Mouse (Mus musculus) thymus, postnatal 36 days (tissue): ENCODE data around the gene Spdef.

Experiments
- DNase-seq, 2 experiments: peaks; one replicate each; pipeline ENCODE4 v3.0.0; 2022; ENCODE audit warnings: mixed read lengths in 2 of 2

Gene Spdef

DNA sequence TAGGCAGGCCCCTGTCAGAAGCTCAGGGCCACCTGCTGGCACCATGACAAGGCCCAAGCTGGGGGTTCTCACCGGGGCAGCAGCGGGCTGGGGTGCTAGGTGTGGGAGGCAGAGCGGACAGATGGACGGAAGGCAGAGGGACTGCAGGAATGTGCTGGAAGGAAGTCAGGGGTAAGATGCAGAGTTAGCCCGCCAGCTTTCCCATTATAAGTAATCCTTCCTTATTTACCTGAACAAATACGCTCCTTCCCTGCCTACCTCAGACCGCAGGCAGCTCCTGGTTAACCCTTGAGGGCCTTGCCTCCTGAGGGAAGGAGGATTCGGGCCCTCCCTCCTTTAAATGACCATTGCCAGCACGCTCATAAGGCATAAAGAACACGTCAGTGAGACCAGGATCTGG lies at the start of gene Spdef:
Spdef (minus strand) TSS at position 186 of the 400 bp plus-strand sequence.
- DNase-seq = no peak

DNA sequence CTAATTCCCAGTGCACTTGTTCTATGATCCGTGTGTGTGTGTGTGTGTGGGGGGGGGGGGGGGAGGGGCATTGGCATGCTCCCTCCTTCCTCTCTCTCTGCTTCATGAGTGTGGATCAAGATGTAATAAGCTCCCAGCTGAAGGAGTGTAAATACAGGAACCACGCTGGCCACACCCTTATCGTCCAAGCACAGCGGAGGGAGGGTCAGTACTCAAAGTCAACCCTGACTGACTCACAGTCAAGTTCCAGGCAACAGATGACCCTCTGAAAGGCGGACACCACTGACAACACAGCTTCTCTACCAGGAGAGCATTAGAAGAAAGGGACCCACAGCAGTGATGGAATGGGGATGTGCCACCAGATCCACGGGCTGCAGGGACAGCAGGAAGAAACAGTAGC lies 49.1 kb upstream of the Spdef start:
- DNase-seq = no peak

DNA sequence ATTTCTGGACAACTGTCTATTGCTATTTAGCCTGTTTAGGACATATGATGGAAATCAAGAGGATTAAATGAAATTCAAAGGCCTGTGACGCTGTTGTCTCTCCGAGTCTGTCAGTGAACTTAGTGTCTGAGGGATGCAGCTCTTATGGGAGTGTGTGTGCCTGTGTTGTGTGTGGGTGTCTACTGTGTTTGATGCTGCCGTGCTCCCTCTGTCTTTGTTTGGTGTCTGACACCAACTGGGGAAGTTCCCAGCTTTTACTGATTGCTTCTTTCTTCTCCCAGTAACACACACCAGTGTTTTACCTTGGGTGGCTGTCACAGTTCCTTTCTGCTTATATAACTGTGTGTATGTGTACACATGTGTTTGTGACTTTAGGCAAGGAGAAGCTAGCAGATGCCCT lies 45.4 kb upstream of the Spdef start:
- no peak for DNase-seq

DNA sequence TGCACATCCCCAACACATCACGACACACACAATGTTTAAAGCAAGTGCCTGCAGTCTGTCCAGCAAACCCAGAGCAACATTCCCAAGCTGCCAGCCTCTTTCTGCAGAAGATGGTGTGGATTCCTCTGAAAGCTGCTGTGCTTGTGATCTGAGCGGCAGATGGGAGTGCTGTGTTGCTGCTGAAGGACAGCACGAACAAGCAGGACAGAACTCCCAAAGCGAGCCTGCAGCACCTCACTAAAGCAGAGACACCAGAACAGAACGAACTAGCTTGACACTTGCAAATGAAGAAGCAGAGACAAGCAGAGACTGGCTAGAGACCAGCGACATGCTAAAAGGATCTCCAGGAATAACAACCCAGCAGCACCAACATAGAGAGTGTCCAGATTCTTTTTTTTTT lies 42.9 kb upstream of the Spdef start:
- no peak for DNase-seq

DNA sequence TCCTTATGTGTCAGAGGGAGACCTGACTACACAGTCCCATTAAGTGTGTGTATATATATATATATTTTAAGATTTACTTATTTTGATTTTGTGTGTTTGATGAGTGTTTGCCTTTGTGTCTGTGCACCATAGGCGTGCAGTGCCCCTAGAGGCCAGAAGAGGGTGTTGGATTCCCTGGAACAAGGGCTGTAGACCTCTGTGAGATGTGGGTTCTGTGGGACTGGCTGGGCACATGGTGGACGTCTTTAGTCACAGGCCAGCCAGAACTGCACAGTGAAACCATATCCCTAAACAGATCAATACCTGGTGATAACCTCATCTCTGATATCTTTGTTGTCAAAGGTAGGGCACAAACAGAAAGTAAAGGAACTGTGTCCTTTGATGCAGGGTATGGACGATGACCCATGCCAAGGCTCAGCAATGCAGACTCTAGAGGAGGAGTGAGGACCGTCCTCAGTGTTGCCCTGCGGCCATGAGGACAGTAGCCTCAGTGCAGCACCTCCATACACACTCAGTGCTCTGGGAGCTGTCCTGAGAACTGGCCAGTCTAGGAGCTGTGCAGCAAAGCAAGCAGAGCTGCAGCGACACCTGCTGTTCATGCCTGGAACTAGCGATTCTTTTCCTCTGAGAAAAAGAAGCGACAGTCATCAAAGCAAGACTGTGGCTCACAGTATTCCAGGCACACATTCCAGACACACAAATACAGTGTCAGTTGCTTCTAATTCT lies 40.2 kb upstream of the Spdef start:
- peak; percentile 30 to 51 for DNase-seq

DNA sequence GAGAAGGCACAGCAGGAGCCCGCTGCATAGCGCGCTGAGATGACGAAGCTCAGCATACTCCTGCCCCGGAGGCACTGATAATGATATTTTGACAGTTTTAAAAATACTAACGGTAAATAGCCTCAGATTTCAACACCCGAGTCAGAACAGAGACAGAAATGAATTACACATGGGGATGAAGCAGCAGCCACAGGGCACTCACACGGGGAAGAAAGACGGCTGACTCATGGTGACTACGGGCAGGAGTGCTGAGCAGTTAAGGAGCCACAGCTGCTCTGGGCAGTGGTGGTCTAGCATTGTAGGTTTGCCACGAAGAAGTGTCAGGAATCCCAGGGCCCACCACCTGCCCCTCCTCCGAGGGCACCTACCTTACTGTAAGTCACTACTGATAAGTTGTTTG lies 38.8 kb upstream of the Spdef start:
- no peak for DNase-seq

DNA sequence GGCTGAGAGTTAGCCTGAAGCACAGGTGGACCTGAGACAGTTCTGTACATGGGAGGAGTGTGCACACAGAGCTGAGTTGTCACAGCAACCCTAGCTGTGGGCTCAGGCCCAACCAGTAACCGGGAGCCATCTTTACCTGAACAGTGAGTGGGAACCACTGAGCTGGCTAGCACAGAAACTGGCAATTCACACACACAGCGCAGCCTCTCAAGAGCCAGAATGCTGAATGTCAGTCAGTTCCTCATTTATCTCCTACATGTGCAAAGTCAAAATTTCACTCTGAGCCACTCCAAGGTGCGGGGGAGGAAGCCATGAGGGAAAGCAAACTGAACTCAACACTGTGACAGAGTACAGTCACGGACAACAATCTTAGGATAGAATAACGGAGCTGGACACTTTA lies 38.4 kb upstream of the Spdef start:
- DNase-seq = no peak

DNA sequence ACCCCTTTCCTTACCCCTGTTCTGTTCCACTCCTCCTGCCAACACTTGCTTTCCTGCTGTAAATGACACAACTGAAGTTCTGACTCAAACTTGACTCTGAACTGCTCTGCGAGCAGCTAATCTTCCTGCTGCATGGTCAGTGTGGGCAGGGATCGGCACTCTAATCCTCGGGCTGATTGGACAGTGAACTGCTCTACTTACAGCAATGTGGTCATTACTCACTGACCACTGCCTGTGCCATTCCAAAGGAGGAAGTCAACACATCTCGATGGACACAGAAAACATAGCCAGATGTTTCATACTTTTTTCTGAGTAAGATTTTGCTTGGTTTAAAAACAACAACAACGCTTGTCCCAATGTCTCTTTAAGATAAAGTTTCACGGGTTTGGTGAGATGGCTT lies 36.3 kb upstream of the Spdef start:
- no peak for DNase-seq

DNA sequence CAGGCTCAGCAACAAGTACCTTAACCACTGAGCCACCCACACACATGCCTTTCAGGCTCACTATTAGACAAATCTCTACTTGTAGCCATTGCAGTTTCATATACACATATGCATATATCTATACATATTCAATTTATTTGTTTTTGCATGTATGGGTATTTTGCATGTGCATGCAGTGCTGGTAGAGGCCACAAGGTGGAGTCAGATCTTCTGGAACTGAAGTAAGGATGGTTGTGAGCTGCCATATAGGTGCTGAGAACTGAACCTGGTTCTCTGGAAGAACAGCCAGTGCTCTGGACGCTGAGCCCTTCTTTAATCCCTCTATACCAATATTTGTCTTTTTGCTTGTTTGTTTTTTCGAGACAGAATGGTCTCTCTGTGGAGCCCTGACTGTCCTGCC lies 35.7 kb upstream of the Spdef start:
- no peak for DNase-seq

DNA sequence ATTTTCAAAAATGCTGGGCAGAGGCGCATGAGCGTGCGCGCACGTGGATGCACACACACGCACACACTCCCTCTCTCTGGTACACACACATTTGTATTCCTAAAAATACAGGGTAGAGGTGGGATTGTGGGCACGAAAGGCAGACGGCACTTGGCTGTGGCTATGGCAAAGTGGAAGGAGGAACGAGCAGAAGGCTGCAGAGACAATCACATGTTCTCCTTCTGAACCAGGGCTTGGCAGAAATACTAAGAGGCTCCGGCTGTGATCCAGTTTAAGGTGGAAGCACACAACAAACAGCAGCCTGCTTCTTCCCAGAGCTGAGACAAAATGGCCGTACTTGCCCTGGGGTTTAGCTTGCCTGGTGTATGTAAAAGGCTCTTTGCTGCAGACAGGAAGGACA lies 34.1 kb upstream of the Spdef start:
- DNase-seq = no peak

DNA sequence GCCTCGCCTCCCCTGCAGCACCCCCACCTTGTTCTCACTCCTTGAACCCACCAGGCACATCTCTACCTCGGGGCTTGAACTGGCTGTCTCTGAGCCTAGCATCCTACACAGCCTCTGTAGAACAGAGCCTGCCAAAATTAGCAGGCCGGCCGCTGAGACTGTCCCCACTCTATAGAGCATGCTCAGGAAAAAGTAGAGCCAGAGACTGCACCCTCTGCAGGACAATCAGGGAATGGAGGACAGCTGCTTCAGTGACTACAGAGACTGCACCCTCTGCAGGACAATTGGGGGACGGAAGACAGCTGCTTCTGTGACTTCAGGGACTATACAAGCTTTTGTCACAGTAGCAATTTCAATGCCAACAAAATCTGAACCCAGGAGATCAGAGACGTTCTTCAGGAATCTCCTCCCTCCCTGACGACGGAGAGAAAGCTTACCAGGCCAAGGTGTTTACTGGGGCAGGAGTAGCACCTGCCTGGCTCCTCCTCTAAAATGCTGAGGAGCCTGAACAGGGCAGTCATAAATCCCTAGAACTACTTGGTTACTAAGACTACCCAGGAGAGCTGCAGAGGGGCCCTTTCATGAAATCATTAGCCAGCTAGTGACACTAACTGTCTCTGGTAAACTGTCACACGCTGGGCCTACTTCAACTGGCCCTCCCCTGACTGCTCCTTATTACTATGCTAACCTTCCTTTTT lies 33.0 kb upstream of the Spdef start:
- DNase-seq = peak; percentile 51 to 53

DNA sequence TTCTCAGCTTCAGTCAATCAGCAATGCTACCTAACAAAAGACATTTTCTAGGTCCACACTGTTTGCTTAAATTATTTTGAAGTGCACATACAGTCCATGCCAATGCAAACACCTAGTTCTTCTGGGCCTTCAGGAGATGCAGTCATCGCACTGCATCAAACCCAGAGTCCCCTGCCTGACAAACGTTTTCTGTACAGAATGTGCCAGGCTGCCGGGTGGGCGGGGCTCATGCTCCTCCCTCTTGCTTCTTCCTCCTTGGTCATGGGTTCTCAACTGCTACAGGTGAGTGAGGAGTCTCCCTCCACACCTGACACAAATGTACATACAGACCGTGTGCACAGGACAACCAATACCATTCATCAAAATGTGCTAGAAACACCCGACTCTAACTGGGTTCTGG lies 31.4 kb upstream of the Spdef start:
- DNase-seq = no peak

DNA sequence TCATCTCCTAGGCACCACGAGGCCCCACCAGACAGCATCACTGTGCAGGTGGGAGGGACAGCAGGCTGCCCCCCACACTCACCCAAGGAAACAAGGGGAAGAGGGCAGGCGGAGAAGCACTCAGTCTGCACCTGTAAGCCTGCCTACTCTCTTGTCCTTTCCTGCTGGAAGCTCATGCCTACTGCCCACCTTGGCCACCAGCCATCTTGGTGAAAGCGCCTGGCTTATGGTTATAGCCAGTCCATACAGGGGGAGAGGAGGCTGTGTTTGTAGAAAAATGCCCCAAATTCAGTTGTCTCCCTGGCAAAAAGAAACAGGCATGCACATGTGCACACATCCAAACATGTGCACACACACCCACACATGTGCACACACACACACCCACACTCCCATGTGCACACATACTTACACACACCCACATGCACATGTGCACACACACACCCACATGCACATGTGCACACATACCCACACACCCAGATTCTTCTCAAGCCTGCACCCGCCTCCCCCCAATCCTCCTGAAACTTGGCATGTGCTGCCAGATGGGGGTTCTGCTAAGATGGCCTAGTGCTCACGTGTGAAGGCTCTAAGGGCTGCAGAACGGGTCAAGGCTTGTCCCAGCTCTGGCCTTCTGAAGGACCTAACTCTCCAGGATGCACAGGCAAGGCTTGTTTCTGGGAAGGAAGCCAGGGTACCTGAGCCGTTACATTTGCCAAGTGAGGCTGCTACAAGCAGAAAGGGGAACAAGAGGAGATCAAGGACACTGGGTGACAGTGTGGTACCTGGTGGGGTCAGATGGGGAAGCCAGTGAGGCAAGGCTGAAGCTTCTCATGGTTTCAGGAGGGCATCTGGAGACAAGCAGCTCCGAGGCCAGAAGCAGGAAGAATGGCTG lies 22.8 kb upstream of the Spdef start:
- DNase-seq = no peak

DNA sequence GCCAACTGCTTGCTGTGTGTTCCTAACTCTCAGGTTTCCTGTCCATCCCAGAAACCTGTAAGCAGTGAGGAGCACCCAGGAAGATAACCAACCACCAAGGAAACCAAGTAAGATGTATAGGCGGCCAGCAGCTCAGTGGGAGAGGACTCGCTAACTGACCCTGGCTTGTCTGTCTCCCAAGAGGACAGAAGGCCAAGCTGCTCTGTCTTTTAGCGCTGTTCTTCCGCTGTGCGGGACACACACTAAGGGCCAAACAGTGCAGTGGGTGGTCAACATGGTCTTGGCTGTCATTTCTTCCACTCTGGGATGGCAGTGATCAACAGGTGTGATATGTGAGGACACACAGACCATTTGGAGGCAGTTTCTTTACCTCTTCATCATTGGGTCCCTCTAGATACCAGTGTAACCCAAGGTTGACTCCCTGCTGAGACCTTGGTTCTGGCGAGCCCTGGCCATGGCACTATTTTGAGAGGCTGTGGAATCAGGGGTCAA lies 21.7 kb upstream of the Spdef start:
- DNase-seq = no peak

DNA sequence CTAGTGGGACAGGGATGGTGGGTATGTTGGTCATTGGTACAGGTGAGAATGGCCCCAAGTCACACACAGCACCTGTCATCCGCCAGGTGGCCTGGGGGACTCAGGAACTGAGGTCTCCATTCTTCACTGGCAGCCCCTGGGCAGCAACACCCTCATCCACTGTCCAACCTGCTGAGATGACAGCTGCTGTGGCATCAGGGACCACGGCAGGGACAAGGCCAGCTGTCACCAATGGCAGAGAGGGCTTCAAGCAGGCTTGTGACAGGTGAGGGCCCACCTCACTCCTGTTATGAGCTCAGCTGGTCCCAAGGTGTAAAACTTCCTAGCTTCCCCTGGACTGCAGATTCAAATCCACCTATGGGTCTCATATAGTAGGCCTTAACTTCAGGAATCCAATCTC lies 19.4 kb upstream of the Spdef start:
- DNase-seq = no peak

DNA sequence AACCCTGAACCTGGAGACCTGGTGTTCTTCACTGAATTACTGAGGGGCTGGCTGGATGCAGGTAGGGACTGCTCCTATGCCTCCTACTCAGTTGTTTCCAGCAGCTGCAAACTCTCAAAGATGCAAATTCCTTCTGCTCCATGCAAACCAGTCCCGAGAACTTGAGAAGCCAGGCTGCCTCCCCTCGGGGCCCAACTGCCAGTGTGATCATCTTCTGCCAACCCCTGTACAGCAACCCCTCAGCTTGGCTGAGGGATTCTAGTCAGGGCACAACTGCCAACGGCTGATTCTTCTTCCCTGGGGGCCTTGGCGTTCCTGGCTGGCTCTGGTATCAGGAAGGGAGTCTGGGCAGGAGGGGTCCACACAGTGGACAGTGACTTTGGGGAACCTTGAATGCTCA lies 17.7 kb upstream of the Spdef start:
- DNase-seq = no peak

DNA sequence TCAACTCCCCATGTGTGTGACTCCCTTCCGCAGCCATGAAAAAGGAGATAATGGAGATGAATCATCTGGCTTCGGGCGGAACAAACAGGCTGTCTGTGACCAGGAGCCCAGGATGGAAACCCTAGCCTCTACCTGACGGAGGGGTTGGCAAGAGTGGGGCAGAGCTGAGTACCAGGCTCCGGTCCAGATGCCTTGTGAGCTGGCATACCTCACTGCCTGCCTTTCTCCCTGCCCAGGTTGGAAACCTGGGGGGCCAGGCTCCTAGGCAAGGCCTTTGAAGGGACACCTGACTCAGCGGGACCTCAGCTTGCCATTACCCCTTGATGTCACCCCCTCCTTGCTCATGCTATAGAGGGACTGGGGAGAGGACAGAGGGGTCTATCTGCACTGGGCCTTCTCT lies 12.2 kb upstream of the Spdef start:
- DNase-seq = no peak

DNA sequence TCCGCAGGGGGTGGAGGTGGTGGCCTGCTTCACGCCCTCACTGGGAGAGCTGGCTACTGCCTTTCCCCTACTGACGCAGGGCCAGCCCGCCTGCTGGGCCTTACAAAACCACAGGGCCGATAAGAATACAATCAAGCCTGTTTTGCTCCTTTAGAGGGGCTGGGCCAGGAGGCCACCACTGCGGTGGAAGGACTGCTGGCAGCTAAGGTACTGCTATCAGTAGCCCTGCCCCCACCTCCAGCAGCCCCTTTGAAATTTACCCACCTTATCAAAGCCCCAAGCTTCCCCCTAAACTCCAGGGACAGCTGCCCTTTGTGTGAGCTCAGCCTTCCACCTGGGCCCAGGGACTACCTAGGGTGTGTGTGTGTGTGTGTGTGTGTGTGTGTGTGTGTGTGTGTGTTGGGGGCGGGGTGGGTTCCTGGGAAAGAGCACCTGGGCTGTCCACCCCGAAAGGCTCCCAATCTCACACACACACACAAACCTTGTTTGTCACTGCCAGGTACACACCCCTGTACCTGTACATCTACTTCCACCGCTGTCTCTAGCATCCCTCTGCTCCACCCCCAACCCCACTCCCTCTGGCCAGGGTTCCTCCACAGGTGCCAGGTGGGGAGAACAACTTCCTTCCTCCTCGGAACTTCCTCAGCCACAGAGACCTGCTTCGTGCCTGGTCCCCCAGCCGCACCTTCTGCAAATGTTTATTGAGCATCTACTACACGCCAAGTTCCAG lies 5.8 kb upstream of the Spdef start:
- DNase-seq = no peak

DNA sequence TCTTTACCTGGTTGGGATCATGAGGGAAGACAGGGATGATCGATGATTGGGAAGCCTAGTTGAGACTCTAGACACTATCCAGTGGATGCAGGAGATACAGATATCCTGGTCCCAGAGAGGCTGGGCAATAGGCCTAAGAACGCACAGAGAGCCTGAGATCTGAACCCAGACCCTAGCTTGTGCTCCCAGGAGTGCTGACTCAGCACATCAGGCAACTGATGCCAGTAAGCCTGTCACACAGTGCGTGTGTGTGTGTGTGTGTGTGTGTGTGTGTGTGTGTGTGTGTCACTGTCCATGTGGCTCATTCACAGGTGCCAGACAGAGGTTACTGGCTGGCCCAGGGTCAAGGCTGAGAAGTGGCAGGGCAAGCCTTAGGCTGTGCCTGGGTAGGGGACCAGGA lies 3.9 kb upstream of the Spdef start:
- no peak for DNase-seq

DNA sequence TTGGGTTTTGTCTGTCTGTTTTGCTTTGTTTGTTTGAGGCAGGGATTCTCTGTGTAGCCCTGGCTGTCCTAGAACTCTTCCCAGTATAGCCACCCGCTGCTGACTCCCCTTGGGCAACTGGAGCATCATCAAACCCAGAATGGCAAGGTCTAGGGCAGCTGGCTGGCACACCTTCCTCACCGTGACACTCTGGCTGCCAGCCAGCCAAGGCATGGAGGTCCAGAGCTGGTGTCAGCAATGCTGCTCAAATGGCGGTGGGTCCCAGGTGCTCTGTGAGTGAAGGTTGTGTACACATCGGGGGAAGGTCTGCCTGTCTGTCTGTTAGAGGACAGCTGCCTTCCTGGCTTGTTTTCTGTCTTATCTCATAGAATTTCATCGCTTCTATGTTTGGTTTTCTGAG lies 3.4 kb upstream of the Spdef start:
- no peak for DNase-seq

DNA sequence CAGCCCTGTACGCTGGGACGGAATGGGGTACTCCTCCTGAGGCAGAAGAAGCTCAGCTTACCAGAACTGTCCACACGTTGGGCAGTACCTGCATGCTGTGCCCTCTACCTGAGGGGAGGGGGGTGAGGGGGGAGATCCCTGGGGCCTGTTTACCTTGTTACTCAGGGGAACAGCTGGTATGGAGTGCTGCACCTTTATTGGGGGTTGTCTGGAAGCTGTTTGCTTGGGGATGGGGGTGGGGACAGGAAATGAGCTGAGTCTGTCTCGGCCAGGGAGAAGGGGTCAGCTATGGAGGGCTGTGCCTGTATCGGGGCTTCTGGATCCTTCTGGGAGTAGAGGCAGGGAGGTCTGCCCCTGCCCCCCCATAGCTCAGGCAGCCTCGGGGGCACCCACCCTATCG lies 2.2 kb downstream of the Spdef start:
- no peak for DNase-seq

DNA sequence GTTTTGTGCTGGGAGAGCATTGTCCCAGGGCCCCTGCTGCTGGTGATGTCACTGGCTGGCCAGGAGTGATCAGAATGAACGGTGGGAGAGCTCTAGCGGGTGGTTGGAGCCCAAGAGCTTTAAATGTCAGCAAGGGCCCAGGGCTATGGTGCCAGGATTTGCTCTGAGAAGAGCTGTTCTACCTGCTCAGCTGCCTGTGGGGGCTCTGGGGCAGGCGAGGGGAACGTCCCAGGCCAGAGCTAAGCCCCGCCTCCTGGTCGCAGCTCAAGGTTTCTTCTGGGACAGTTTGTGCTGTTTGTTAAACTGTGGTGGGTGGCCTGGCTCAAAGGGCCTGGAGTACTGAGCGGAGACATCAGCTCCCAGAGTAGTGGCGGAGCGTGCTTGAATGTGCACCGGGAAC lies 3.3 kb downstream of the Spdef start:
- DNase-seq = no peak

DNA sequence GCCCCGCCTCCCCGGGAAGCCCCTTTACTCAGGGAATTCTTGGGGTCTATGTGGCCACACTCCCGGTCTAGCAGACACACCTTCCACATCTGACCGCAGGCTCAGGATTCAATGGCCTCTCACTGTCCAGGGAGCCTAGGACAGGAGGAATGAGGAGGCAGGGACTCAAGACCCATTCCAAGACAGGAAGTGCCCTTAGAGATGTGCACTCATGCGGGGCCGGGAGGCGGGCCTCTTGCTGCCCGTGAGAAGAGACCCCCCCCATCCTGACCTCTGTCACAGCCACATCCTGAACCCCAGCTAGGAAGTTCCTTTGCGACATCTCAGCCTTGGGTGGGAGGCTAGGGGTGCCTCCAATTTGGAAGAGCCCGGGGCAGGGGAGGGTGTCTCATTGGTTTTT lies 3.7 kb downstream of the Spdef start:
- DNase-seq = no peak
